Mouse (Mus musculus) testis, adult 2 months (tissue): ENCODE data around the gene Muc2.

ENCODE experiments used
- CTCF ChIP-seq: fragments of 200-500 bp; IDR thresholded peaks from 2 replicates; pipeline ENCODE4 v1.5.1; 2012; ENCODE audit warnings: low read depth, mild to moderate bottlenecking, inconsistent platforms, low read length, moderate library complexity; ENCODE audit not compliant: control insufficient read depth, insufficient read depth, insufficient replicate concordance
- POLR2A ChIP-seq: fragments of 200-500 bp; IDR thresholded peaks from 2 replicates; pipeline ENCODE4 v1.6.1; 2012; ENCODE audit warnings: low read depth, mild to moderate bottlenecking, inconsistent platforms, low read length, moderate library complexity; ENCODE audit not compliant: control insufficient read depth

DNA sequence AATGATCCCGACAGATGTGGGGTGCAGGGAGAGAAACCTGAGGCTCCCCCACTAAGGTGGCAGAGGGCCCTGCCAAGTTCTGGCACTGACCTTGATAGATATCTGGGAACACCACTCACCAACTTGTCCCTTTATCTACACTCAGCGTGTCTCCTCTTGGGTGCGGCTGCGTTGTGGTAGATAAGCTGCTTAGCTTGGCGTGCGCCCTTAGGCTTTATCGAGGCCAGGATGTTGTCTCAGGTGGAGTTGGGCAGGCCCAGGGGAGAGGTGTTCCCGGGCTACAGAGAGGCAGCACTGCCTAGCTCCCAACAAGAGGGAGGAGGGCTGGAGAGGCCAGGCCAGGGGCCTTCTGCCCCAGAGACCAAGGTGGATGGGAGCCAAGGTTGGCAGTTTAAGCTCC lies 80.8 kb downstream of the Muc2 start:
- TF ChIP-seq POLR2A, result no peak
- TF ChIP-seq CTCF, result no peak
